Mouse (Mus musculus): ENCODE measurements around the gene Fbxl4.

- no peak for TF ChIP-seq POU5F1 (IDR thresholded peaks at IDR 0.05; ENCODE audit: borderline replicate concordance, low read length)
- no peak for TF ChIP-seq CTCF (conservative IDR thresholded peaks at IDR 0.05; ENCODE audit: low read length)
- no peak for TF ChIP-seq NANOG (IDR thresholded peaks at IDR 0.05; ENCODE audit: borderline replicate concordance, low read length)
Measured at GRCm38 (mm10) chr4:22480091-22480857, 122.9 kb downstream of the Fbxl4 start.

Measured in E14TG2a.4 (cell line).